Mouse (Mus musculus): Measurements from ENCODE around the gene Pcbp1.

GRCm38 (mm10) chr6:86485943-86486640 lies 40.0 kb downstream of the Pcbp1 start:
- TF ChIP-seq POLR2A (IDR thresholded peaks at IDR 0.05; ENCODE audit: low read depth, low read length) = no peak
- TF ChIP-seq USF1 (IDR thresholded peaks at IDR 0.05; ENCODE audit: low read depth, low read length) = no peak
- no peak for TF ChIP-seq CTCF (conservative IDR thresholded peaks at IDR 0.05 in 1 of 2, IDR thresholded peaks at IDR 0.05 in 1 of 2; ENCODE audit: low read depth in 2 of 2, low read length in 2 of 2)
- TF ChIP-seq PAX5 (IDR thresholded peaks at IDR 0.05; ENCODE audit: low read length) = no peak
- TF ChIP-seq TBP (conservative IDR thresholded peaks at IDR 0.05; ENCODE audit: low read depth, low read length) = no peak
- no peak for TF ChIP-seq BHLHE40 (IDR thresholded peaks at IDR 0.05; ENCODE audit: low read depth, low read length)
- TF ChIP-seq ZC3H11A (IDR thresholded peaks at IDR 0.05; ENCODE audit: low read depth, low read length) = no peak
- TF ChIP-seq E2F4 (IDR thresholded peaks at IDR 0.05; ENCODE audit: insufficient replicate concordance, low read depth, low read length) = no peak
- TF ChIP-seq ETS1 (conservative IDR thresholded peaks at IDR 0.05; ENCODE audit: low read depth, low read length) = no peak
